Mouse (Mus musculus) embryo, embryonic 10 days (tissue): ENCODE results near the gene Adgrl2.

Source experiments
- DNase-seq: peaks from one replicate; pipeline ENCODE4 v3.0.0-alpha.2; 2015; ENCODE audit warnings: low spot score

Gene Adgrl2

DNA sequence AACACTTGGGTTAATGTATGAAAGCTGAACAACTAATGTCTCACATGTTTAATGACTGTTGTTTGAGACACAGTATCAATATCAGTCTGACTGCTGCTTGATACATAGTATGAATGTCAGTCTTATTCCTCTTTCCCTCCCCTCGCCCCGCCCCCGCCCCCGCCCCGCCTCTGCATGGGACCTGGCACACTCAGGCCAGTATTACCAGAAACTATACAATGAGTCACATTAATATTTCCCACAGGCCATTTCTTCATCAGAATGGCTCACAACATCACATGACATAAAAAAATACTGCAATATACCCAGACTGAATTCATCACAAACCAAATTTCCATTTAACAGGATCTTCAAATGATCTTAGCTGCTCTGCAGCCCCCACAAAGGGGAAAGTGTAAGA lies 108.9 kb downstream of the Adgrl2 start:
- DNase-seq: no peak

DNA sequence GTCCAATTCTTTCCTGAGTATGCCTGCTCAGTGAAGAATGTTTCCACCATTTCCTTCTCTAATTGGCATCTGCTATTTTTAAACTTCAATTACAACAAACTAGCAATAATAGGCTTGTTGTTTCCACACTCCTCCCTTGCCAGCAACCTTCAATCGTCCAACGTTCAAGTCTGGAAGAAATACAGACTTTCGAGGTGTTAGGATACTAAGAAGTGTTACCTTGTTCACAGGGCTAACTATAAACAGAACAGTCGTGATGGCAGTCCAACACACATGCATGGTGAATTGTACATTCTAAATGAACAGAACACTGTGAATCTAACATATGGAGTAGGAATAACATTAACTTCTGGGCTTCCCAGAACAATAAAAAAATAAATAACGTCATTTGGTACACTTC lies 117.8 kb downstream of the Adgrl2 start:
- no peak for DNase-seq

DNA sequence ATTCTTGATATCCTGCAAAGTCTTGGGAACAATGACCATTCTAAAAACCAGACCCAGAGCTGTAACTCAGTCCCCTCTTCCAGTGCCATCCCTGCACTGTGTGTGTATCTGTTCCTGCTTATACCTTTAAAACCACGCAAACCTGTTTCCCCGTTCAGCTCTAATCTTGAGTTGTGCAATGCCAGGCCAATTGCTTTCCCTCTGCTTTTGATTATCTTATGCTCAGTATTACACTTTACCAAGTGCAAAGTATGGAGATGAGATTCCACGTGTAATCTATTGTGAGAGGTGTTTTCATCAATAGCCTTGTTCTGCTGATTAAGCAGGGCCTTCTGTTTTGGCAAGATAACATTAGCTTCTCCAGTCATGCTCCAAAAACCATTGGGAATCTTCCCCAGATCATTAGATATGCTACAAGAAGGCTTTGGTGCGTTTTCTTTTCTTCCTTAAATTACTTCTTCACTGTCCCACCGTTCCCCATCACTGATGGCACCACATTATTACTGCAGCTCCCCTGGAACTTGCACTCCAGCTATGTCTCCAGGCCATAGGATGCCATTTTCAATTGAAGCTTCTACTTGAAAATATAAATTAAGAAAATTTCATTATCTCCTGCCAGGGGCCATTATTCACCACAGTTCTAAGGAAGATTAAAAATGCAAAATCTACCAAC lies 118.4 kb downstream of the Adgrl2 start:
- DNase-seq: no peak

DNA sequence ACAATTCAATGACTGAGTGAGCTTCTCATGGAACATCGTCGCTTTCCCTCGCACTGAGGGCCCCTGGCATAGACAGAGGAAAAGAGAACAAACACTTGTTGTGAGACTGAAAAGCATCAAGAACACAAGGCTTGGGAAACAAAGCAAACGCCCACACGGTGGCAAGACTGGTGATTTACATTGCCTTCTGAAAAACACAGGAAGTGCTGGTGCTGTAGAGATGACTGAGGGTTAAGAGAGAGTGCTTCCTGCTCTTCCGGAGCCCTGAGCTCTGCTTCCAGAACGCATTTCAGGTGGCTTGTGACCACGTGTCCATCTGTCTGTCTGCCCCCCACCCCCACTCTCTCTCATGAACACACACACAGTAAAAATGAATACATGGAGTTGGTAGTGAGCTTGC lies 122.7 kb downstream of the Adgrl2 start:
- DNase-seq: no peak

DNA sequence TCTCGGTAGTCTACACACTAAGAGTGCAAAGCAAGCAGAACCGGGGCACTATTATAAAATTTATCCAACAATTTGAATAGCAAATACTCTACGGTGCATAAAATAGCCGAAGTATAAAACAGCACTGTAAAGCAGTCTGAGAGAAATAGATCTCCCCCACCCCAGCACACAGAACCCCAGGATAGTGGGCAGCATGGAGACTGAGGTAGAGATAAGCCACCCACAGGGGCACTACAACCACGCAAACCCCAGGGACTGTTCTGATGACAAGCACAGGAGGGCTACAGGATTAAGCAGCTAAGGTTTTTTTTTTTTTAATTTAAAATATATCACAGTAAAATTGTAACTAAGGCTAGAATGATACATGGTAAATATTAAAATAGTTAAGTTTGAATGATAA lies 123.7 kb downstream of the Adgrl2 start:
- no peak for DNase-seq

DNA sequence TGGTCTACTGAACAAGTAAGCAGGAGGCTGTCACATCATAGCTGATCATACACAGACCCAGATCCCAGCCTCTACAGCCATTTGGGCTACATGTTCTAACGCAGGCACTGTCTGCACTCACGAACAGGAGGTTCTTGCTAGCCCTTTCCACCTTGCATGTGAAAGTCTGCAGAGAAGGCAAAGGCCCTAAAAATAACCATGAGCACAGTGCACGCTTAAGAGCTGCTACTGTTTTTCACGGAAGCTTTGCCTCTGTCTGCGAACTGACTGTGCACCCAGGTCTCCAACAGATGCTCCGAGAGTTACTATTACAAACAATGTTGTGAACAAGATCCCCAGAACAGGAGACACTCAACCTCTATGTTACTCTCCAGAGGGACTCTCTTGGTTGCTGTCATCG lies 124.3 kb downstream of the Adgrl2 start:
- no peak for DNase-seq

DNA sequence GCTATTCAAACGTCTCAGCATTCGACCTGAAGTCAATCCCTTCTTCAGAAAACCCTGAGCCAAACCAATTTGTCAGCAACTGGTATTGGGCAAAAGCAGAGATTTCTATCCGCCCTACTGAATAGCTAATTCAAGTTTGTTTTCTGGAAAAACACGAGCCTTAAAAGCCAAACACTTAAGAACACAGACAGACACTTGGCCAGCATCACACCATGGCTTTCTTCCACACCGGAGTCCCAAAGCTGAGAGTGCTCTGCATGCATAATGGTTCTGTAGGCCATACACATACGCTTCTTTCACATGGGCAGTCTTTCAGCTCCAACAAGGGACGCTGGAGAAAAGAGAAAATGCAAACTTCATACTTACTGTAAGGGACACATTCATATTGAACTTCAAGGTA lies 125.1 kb downstream of the Adgrl2 start:
- DNase-seq: no peak

DNA sequence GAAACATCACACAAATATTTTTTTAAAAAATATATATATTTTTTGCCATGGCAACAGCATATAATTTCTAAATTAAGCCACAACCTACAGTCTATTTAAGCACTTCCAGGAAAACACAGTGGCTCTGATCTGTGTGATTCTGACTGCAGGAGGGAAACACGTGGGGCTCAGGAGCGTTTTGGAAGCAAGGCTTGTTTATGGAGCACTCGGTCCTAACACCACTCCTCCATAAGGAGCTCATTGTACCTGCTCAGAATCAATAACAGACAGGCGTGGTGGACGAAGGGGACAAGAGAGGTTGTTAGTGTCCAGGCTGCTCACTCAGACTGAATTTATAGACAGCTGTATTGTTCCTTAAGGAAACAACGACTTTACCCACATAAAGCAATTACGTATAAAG lies 128.5 kb downstream of the Adgrl2 start:
- DNase-seq: no peak

DNA sequence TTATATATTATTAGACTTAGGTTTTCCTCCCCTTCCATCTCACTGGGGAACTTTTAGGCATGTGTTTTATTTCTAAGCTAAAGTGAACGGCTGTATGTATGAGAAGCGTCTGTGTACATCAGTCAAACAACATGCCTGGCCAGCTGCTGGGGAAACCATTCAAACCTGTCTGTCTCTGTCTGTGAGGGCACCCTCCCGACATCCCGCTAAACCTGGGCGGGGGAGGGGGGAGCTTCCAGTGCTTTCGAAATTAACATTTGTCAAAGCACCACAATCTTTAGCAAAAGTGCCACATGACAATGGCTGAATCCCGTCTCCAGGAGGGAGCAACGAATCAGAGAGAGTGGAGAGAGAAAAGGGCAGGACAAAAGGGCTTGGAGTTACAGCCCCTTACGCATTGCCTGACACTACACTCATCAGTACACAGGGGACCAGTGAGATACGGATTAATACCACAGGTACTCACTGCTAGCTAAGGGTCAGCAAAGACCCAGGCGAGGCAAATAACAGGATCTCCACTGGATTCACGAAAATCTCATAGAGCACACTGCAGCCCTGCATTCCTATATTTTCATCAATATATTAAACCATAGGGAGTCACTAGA lies 135.9 kb downstream of the Adgrl2 start:
- DNase-seq: peak; percentile 50

DNA sequence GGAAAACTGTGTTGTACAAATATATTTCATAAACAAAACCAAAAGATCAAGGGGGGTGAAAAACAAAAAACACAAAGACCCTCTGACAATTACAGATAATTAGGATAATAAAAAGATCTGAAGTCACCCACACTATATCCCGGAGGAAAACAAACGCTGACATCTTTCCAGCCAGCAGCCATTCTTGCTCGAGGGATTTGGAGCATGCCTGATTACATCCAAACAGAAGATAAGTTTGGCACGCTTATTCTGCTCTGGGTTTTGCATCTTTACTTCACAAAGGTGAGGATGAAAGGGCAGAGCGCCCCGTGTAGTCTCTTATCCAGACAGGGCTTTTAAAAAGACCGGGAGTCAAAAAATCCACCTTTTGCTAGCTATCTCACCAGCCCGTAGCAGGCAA lies 137.0 kb downstream of the Adgrl2 start:
- DNase-seq: peak; percentile 35

DNA sequence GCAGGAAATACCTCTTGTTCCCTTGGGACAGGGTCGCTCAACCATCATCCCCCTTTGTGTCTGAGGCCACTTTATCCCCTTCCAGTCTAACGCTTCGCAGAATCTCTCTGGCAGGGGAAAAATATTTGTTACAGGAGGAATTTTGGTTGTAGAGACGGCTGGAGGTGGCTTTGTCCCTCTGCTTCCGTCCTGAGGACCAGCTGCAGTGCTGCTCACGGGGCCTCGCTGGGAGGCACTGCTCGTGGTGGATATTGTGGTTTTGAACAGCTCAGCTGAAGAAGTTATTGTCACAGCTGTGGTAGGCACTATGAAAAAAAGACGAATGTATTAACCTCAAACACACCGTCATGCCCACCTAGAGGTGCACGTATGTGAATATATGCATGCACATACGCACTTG lies 137.8 kb downstream of the Adgrl2 start:
- DNase-seq: no peak

DNA sequence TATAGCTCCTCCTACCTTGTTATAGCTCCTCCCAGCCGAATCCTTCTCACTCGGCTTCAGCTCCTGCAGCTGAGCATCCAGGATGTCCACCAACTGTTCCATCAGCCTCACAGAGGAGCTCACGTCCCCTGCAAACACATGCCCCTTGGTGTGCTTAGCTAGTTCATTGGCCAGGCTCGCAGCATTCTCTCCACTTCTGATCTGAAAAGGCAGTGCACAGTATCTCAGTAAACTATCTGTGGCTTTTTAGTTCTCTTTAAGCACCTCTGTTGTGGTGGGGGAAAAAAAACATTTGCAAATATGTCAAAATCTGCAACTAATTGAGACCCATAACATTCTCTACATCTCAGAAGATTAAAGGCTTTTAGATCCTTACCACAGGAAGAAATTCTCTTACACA lies 139.5 kb downstream of the Adgrl2 start:
- no peak for DNase-seq

DNA sequence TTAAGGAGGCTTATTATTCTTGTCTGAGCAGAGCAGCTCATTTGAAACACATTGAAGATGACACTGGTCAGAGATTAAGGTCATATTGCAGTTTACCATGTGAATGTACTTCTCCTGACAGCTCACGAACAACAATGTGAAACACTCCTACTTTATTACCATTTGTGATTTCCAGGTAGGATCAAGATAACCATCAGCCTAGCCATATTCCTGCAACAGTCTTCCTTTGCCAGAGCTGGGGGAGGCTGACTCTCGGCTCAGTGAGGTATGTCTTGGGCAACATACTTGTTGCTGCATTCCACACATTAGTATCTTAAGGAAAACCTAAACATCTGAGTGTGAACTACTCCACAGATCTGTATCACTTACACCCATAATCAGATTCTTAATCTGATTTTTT lies 142.0 kb downstream of the Adgrl2 start:
- DNase-seq: no peak

DNA sequence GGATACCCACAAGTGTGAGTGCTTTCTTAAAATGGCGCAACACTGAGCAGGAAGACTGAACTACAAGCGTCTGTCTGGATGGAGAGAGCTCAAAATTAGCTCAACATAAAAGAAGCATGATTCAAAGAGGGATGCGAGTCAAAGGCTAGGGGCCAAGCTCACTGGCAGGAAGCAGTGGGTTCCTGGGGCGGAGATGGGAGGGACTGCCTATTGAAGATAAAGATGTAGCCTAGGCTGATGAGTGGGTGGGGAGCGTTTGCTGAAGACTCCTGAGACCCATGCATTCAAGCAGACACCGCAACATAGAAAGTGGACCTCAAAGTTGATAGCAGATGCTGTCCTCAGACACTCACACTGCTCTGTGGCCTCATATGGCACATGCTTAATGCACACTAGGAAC lies 146.2 kb downstream of the Adgrl2 start:
- DNase-seq: no peak

DNA sequence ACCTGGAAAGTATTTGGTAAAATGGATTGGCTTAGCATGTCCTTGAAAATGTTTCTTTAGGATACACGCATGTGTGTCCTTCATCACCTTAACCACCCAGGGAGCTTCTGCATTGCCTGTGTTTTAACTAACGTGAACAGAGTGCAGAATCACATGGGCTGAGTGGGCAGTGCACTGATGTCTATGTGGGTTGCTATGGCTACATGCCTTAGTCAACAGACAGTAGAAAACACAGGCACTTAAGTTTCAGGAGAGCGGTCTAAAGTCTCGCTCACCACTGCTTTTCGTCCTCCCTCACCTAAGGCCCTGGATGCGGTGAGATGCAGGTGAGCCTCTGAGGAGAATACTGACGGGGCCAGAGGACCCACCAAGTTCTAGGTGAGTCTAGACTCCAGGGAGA lies 147.8 kb downstream of the Adgrl2 start:
- no peak for DNase-seq

DNA sequence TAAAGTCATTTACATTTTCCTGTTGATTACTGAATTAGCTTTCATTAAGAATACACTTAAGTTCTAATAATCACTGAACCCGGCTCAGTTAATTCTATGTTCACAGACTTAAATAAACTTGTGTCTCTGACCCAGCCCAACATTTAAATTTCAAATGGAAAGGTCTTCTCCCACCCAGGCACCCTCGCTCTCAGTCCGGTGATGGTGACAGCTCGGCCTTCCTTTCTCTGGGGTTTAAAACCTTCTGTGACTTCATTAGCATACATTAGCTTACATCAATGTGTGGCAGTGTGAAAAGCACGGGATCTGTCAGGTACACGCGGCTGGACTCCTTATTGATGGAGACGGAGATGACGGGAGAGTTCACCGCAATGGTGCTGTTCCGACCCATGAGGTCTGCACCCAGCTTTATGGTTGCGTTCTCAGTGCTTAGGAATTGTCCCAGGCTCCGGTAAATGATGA lies 151.5 kb downstream of the Adgrl2 start:
- no peak for DNase-seq

DNA sequence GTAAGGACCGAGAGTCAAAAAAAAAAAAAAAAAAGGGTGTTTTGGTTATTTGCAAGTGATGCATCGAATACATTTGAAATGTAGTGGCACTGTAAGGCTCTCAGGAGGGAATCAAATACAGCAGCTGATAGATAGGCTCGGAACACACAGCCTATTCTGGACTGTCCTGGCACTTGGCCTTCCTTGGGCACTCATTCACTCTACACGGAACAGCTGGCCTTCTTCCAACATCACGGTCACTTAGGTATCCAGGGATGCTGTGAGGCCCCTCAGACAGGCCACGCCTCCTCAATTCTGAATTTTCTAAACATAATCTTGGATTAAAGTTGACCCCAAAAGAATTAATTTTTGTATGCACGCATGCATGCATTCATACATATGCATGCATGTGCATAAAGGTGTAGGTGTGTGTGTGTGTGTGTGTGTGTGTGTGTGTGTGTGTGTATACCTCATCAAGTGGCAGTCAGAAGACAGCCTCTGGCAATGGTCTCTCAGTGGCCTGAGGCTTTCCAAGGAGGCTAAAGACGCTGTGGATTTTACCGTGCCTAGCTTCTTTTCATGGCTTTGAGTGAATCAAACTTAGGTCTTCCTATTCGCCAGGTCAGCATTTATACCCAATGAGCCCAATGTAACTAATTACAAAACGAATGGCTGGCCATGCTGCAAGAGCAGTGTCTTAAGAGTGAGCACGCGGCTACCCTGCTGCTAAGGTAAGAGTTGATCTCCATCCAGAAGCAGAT lies 152.1 kb downstream of the Adgrl2 start:
- no peak for DNase-seq

DNA sequence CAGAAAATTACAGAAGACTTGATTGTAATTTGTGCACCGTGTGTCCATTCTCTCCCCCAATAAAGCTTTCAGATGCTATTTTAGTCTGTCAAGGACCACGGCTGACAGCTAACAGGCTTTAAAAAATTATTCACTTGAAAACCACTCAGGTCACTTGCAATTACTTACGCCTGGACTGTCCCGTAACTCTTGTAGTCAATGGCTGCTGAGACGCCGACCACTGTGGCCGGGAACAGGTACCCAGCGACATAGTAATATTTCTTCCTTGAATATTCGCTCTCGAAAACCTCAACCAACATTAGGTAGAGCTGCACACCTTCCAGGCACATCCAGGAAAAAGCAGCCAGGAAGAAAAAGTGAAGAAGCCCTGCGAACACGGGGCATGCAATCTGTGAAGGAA lies 155.2 kb downstream of the Adgrl2 start:
- DNase-seq: no peak

DNA sequence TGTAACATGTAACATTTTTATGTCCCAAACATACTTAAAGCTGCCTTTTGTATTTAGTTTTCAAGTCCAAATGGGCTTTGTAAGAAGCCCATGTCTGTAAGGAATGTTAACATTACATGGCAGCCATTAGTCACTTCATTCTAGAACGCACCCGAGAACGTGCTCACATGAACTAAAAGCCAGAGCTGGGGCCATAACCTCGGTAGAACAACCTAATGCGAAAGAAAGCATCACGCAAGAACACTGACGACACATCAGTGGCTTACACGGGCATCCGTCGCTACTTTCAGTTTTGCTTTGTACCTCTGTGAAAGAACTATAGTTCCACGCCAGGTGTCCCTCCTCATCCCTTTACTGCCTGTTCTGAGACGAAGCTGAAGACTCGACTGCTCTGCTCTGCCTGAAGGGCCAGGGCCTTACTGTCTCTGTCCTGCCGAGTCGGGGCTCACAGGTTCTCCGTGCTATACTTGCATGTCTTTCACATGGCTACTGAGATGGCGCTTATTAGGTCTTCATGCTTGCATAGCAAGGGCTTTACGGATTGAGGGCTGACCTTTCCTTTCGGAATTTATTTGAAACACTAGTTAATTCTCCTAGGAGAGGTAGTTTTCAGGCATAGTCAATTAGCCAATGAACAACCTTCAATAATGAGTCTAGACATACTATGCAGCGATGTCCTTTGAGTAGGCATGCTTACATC lies 157.1 kb downstream of the Adgrl2 start:
- no peak for DNase-seq

DNA sequence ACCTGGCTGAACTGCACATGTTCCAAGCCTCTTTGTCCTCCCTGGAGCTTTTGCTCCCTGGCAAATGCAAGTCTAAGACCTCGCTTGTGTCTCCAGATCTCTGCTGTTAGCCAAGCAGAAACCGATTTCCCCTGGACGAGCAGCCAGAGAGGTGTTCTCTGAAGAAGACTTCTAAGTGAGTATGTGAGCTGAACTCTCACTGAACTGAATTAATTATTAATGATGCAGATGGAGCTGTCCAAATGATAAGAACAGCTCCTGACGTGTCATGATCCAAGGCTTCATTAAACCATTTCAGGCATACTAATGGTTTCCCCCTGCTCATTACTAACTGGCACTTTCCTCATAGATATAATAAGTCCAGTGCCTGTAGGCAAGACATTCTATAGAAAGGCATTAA lies 158.4 kb downstream of the Adgrl2 start:
- DNase-seq: no peak

DNA sequence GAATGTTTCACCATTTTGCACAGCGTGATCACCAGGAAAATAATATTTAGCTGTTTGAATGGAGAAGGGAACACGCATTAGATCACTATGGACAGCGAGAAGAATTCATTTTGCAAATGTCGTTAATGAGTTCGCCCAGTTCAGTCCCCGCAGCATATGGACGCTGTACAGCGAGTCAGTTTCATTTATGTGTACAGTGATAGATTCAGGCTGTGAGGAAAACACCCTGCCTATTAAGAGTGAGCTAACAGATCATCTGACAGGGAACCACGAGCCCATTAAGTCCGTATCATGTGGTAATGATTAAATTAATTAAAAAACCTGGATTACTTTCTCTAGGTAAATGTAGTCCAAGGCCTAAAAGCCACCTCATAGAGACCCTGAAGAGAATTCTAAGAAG lies 161.8 kb downstream of the Adgrl2 start:
- DNase-seq: no peak

DNA sequence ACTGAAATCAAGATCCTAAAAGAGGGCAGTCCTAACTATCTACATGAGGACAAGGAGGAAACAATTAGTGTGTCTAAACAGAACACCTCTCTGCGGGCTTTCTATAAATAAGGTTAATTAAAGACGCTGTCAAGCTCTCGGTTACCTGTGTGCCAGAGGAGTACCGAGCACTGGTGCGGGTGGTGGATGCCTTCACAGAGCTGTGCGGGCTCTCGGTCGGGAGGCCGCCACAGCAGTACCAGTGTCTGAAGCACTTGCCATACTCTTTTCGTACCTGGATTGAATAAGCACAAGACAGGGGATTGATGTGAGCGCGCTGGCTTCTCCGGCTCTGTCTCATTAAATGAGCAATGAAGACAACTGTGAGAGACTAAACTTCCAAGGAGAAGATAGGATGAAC lies 166.8 kb downstream of the Adgrl2 start:
- no peak for DNase-seq

DNA sequence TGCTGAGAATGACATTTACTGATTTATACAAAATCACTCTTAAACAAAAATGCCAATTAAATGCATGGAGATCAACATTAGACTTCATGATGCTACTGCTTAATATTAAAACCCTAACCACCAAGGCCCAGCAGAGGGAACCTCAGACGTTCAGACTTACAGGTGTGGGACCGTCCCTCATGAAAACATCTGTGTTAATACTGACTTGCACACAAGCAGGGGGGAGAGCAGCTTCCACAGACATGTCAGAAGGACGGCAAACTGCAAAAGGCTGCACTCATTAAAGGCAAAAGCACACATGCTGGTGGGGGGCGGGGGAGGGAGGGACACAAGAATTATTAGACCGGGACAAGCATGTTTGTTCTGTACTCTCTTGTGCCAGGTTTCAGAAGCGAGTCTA lies 168.7 kb downstream of the Adgrl2 start:
- no peak for DNase-seq
